Mouse (Mus musculus) neural tube, embryonic 11.5 days (tissue): ENCODE results near the gene Cfap161. TPM values are rescaled to one million over a fixed set of nuclear protein-coding genes. Genes with fewer than 3 reads are reported as not detected.

Experiments used
- ATAC-seq: fragments of 200-750 bp; cut with Nextera tagmentation; 2 replicates; pipeline ENCODE4 v1.8.0; 2017; ENCODE audit warnings: moderate number of reproducible peaks, mild to moderate bottlenecking, moderate TSS enrichment, moderate library complexity; ENCODE audit not compliant: insufficient read depth, low FRiP score, low TSS enrichment
- DNase-seq: peaks from one replicate; pipeline ENCODE4 v3.0.0-alpha.2; 2015; ENCODE audit warnings: low spot score
- H3K27ac ChIP-seq: fragments of 300-500 bp; sonication (generic); 2 replicates; pipeline ENCODE4 v1.5.1; 2014; ENCODE audit warnings: low read depth, mild to moderate bottlenecking, low read length
- H3K27me3 ChIP-seq: fragments of 300-500 bp; sonication (generic); 2 replicates; pipeline ENCODE4 v1.6.1; 2014; ENCODE audit warnings: mild to moderate bottlenecking, low read length, mixed read lengths; ENCODE audit not compliant: control insufficient read depth, insufficient read depth
- H3K36me3 ChIP-seq: fragments of 300-500 bp; sonication (generic); 2 replicates; pipeline ENCODE4 v1.6.1; 2014; ENCODE audit warnings: mild to moderate bottlenecking, low read length, moderate library complexity, mixed read lengths; ENCODE audit not compliant: control insufficient read depth, insufficient read depth
- H3K4me1 ChIP-seq: fragments of 300-500 bp; sonication (generic); 2 replicates; pipeline ENCODE4 v1.6.1; 2014; ENCODE audit warnings: low read length, mixed read lengths; ENCODE audit not compliant: control insufficient read depth, insufficient read depth
- H3K4me2 ChIP-seq: fragments of 300-500 bp; sonication (generic); 2 replicates; pipeline ENCODE4 v1.6.1; 2014; ENCODE audit warnings: low read depth, mild to moderate bottlenecking, moderate library complexity
- H3K4me3 ChIP-seq: fragments of 300-500 bp; sonication (generic); 2 replicates; pipeline ENCODE4 v1.5.1; 2014; ENCODE audit warnings: low read depth, low read length
- H3K9ac ChIP-seq: fragments of 300-500 bp; sonication (generic); 2 replicates; pipeline ENCODE4 v1.6.1; 2014; ENCODE audit warnings: mild to moderate bottlenecking, low read length
- H3K9me3 ChIP-seq: fragments of 300-500 bp; sonication (generic); 2 replicates; pipeline ENCODE4 v1.6.1; 2016; ENCODE audit warnings: low read length; ENCODE audit not compliant: control insufficient read depth
- WGBS: fragments of 180-500 bp; shearing (Covaris S2); extraction: QIAGEN DNeasy Blood & Tissue Kit; methylation state at CpG from one replicate; pipeline ENCODE4 v1.1.7; 2014; 5-methylcytosine and 5-hydroxymethylcytosine counted together
- polyA plus RNA-seq: library from polyadenylated mRNA; unstranded; fragments of >200 nt; fragmentation: Nextera tagmentation; extraction: Ambion mirVana; gene quantifications from 2 replicates; pipeline ENCODE4 v1.2.1, GENCODE M21; 2014

Gene Cfap161
- polyA plus RNA-seq, 1 experiment from 2014 or later: not detected

DNA sequence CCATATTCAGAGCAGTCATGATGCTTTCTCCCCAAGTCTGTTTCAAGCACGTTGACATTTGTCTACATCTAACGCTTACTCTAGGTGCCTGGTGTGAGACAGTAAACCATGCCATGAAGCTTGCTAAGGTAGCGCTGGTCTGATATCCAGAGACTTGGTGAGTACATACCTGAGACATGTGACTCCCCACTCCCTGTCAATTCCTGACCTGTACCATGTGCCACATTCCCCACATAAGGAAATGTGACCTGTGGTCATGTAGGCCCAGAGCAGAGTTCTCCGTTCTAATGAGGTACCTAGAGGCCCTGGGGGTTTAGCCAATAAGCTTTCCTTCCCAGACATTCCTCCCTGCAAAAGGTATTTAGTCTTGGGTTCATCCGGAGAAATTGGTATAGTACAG lies 22.2 kb upstream of the Cfap161 start:
- Histone ChIP-seq H3K27me3 (no peaks in the 10 kb centered on the region), H3K27ac (no peak overlapping the region), H3K4me1 (peaks cover 3% of the 10 kb centered on the region), H3K9ac (no peak overlapping the region), H3K4me2 (no peak overlapping the region), H3K9me3 (no peaks in the 10 kb centered on the region), H3K36me3 (no peaks in the 10 kb centered on the region), H3K4me3 (no peak overlapping the region)
- ATAC-seq: no peak
- WGBS: 92% methylated on average over 5 of the region's 5 CpGs
- DNase-seq: no peak

- H3K36me3 ChIP-seq: no peaks in the 10 kb centered on the region
- H3K9me3 ChIP-seq: no peaks in the 10 kb centered on the region
- no peak overlapping the region for H3K4me2 ChIP-seq
- H3K27ac ChIP-seq: no peak overlapping the region
- WGBS: 89% methylated on average over 1 of the region's 1 CpGs
- no peaks in the 10 kb centered on the region for H3K27me3 ChIP-seq
- DNase-seq: no peak
- H3K9ac ChIP-seq: no peak overlapping the region
- peaks cover 3% of the 10 kb centered on the region for H3K4me1 ChIP-seq
- no peak for ATAC-seq
- no peak overlapping the region for H3K4me3 ChIP-seq
These were observed 21.0 kb upstream of the Cfap161 start for GRCm38 (mm10) chr7:83815646-83816045.

DNA sequence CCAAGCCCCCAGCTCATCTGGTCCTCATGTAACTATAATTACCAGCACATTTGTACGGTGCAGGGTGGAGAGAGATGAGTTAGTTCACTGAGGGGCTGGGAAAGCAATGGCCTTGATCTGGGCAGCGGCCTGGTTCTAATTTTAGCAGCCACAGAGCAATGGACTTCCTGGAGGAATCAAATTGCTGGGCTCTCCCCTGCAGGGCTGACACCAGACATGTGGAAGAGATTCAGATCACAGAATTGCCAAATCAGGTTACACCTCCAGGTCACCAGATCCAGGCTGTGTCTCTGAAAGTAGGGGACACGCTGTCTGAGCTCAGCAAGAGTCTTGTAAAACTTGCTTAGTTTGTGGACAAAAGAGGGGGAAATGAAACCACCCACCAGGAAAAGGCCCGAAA lies 19.3 kb upstream of the Cfap161 start:
- H3K9me3 ChIP-seq: no peaks in the 10 kb centered on the region
- ATAC-seq (peak; percentile 38; the same call in 1 of the 2 replicates), DNase-seq (peak; percentile 73)
- 12% methylated on average over 4 of the region's 4 CpGs for WGBS
- no peak overlapping the region for H3K9ac ChIP-seq
- H3K4me3 ChIP-seq: no peak overlapping the region
- H3K4me1 ChIP-seq: peaks cover 3% of the 10 kb centered on the region
- no peaks in the 10 kb centered on the region for H3K36me3 ChIP-seq
- no peak overlapping the region for H3K4me2 ChIP-seq
- no peaks in the 10 kb centered on the region for H3K27me3 ChIP-seq
- peak overlapping the region; percentile 83; the same call in 1 of the 2 replicates for H3K27ac ChIP-seq

GRCm38 (mm10) chr7:83813465-83813864 lies 18.8 kb upstream of the Cfap161 start:
- Histone ChIP-seq H3K4me1 (peaks cover 3% of the 10 kb centered on the region), H3K4me3 (no peak overlapping the region), H3K27me3 (no peaks in the 10 kb centered on the region), H3K9me3 (no peaks in the 10 kb centered on the region), H3K9ac (no peak overlapping the region), H3K27ac (peak overlapping the region; percentile 83), H3K36me3 (no peaks in the 10 kb centered on the region), H3K4me2 (no peak overlapping the region)
- ATAC-seq (no peak; the same call in 1 of the 2 replicates), DNase-seq (peak; percentile 20)
- 21% methylated on average over 3 of the region's 3 CpGs for WGBS

DNA sequence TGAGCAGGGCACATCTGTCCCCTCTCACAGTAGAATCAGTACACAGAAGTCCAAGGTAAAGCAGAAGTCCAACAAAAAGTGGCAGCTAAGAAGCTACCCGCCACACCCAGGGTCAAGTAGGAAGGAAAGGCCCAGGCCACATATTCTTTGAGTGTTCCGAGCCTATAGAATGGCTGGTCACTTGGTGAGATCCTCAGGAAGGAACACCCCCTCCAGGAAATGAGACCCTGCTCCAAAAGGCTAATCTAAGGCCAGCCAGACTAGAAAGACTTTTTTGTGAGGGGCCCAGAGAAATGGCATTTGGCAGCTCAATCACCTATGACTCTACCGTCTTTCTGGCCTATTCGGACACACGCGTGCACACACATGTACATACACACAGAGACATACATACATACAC lies 18.3 kb upstream of the Cfap161 start:
- Histone ChIP-seq H3K4me1 (peaks cover 3% of the 10 kb centered on the region), H3K9me3 (no peaks in the 10 kb centered on the region), H3K9ac (no peak overlapping the region), H3K4me3 (no peak overlapping the region), H3K4me2 (no peak overlapping the region), H3K27me3 (no peaks in the 10 kb centered on the region), H3K36me3 (no peaks in the 10 kb centered on the region), H3K27ac (peak overlapping the region; percentile 83; the same call in 1 of the 2 replicates)
- WGBS: 74% methylated on average over 6 of the region's 6 CpGs
- ATAC-seq (no peak), DNase-seq (no peak)

DNA sequence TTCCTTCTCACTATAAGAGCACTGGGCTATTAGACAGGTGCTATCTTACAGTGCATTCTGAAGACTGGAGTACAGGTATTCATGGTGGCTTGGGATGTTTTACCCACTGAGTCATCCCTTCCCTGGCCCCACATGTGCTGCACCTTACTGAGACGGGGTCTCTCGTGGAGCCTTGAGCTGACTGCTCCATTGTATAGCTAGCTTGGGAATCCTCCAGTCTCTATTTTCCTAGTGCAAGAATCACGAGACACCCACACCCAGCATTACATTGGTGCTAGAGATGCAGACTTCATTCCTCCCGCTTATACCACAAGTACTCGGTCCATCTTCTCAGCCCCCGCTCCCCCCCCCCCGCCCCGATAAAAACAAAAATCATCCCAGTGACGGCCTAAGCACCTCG lies 17.9 kb upstream of the Cfap161 start:
- no peak overlapping the region for H3K4me2 ChIP-seq
- H3K9ac ChIP-seq: no peak overlapping the region
- H3K27ac ChIP-seq: 0 out of 2 replicates have a peak overlapping the region, but pooled peaks have one; percentile 6
- no peak for DNase-seq
- 79% methylated on average over 10 of the region's 10 CpGs for WGBS
- no peaks in the 10 kb centered on the region for H3K36me3 ChIP-seq
- peaks cover 3% of the 10 kb centered on the region for H3K4me1 ChIP-seq
- H3K27me3 ChIP-seq: no peaks in the 10 kb centered on the region
- no peaks in the 10 kb centered on the region for H3K9me3 ChIP-seq
- H3K4me3 ChIP-seq: no peak overlapping the region
- no peak for ATAC-seq

- Histone ChIP-seq H3K27me3 (no peaks in the 10 kb centered on the region), H3K4me3 (no peak overlapping the region), H3K9ac (no peak overlapping the region), H3K4me1 (peaks cover 3% of the 10 kb centered on the region), H3K9me3 (no peaks in the 10 kb centered on the region), H3K36me3 (no peaks in the 10 kb centered on the region), H3K27ac (no peak overlapping the region), H3K4me2 (no peak overlapping the region)
- WGBS: 81% methylated on average over 8 of the region's 8 CpGs
- no peak for ATAC-seq
- no peak for DNase-seq
These were observed 17.2 kb upstream of the Cfap161 start for GRCm38 (mm10) chr7:83811916-83812315.

DNA sequence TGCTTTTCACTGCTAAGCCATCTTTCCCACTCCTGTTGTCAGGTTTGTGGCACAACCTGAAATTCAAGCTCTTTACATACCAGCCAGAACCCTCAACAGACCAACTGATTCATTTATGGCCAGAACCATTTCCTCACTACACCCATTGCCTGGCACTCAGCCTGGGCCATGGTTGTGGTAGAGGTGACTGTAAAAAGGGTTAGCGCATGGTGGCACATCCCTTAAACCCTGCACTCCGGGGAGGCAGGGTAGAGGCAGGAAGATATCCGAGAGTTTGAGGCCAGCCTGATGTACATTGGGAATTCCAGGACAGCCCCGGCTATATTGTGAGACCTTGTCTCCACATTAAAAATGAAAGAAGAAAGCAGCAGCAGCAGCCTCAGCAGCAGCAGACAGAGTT lies 16.8 kb upstream of the Cfap161 start:
- no peak overlapping the region for H3K27ac ChIP-seq
- DNase-seq (no peak), ATAC-seq (no peak)

GRCm38 (mm10) chr7:83810141-83811100 lies 15.7 kb upstream of the Cfap161 start:
- Histone ChIP-seq H3K9me3 (no peaks in the 10 kb centered on the region), H3K4me1 (peaks cover 3% of the 10 kb centered on the region), H3K4me3 (no peak overlapping the region), H3K9ac (no peak overlapping the region), H3K27me3 (no peaks in the 10 kb centered on the region), H3K27ac (no peak overlapping the region), H3K36me3 (no peaks in the 10 kb centered on the region), H3K4me2 (no peak overlapping the region)
- 20% methylated on average over 15 of the region's 15 CpGs for WGBS
- ATAC-seq (no peak), DNase-seq (peak; percentile 17)

More for the DNA sequence above, 16.8 kb upstream of the Cfap161 start:
- no peak overlapping the region for H3K4me2 ChIP-seq
- no peaks in the 10 kb centered on the region for H3K9me3 ChIP-seq
- H3K36me3 ChIP-seq: no peaks in the 10 kb centered on the region
- H3K27me3 ChIP-seq: no peaks in the 10 kb centered on the region
- 88% methylated on average over 4 of the region's 4 CpGs for WGBS
- peaks cover 3% of the 10 kb centered on the region for H3K4me1 ChIP-seq
- H3K4me3 ChIP-seq: no peak overlapping the region
- no peak overlapping the region for H3K9ac ChIP-seq
